Mouse (Mus musculus) liver, adult 2 months (tissue): Measurements from ENCODE around the gene Itgb2. TPM values are rescaled to one million over a fixed set of nuclear protein-coding genes. Genes with fewer than 3 reads are reported as not detected.

ENCODE experiments used
- DNase-seq: peaks from one replicate; pipeline ENCODE4 v3.0.0-alpha.2; 2011; ENCODE audit warnings: low read depth, low spot score; ENCODE audit errors: extremely low read depth
- H3K27ac ChIP-seq: fragments of 200-500 bp; replicated peaks from 2 replicates; pipeline ENCODE4 v1.5.1; 2012; ENCODE audit warnings: low read depth, mild to moderate bottlenecking, control low read depth, inconsistent platforms, low read length; ENCODE audit not compliant: insufficient read depth
- H3K27me3 ChIP-seq: fragments of 200-500 bp; 2 replicates; pipeline ENCODE4 v1.6.1; 2012; ENCODE audit warnings: mild to moderate bottlenecking, moderate library complexity, low read length, inconsistent platforms; ENCODE audit not compliant: control insufficient read depth, insufficient read depth
- H3K36me3 ChIP-seq: fragments of 200-500 bp; 2 replicates; pipeline ENCODE4 v1.6.1; 2012; ENCODE audit warnings: low read length, inconsistent platforms; ENCODE audit not compliant: control insufficient read depth, insufficient read depth
- H3K4me1 ChIP-seq: fragments of 200-500 bp; 2 replicates; pipeline ENCODE4 v1.6.1; 2011; ENCODE audit warnings: low read length; ENCODE audit not compliant: control insufficient read depth, insufficient read depth
- H3K4me3 ChIP-seq: fragments of 200-500 bp; 2 replicates; pipeline ENCODE4 v1.5.1; 2011; ENCODE audit warnings: low read depth, mild to moderate bottlenecking, control low read depth, low read length, moderate library complexity; ENCODE audit not compliant: insufficient read depth
- H3K79me2 ChIP-seq: fragments of 200-500 bp; 2 replicates; pipeline ENCODE4 v1.6.1; 2012; ENCODE audit warnings: inconsistent platforms, mild to moderate bottlenecking, low read length, moderate library complexity; ENCODE audit not compliant: control insufficient read depth, insufficient read depth
- H3K9ac ChIP-seq: fragments of 200-500 bp; 2 replicates; pipeline ENCODE4 v1.6.1; 2012; ENCODE audit warnings: low read depth, mild to moderate bottlenecking, control low read depth, inconsistent platforms, low read length
- CTCF ChIP-seq: fragments of 200-500 bp; IDR thresholded peaks from 2 replicates; pipeline ENCODE4 v1.5.1; 2011; ENCODE audit warnings: low read depth, low read length, control low read depth
- POLR2A ChIP-seq: fragments of 200-500 bp; IDR thresholded peaks from 2 replicates; pipeline ENCODE4 v1.6.1; 2011; ENCODE audit warnings: low read length, control low read depth; ENCODE audit not compliant: insufficient read depth; ENCODE audit errors: extremely low read depth
- WGBS: fragments of 180-500 bp; shearing (Covaris S2); methylation state at CpG from one replicate; pipeline ENCODE4 v1.1.7; 2018; 5-methylcytosine and 5-hydroxymethylcytosine counted together
- polyA plus RNA-seq: library from polyadenylated mRNA; depleted of rRNA; stranded (reverse); fragments of >200 nt; gene quantifications from 2 replicates; pipeline ENCODE4 v1.2.3, GENCODE M21; 2012
- total RNA-seq: library from RNA; depleted of rRNA; stranded (reverse); fragments of >200 nt; gene quantifications from 2 replicates; pipeline ENCODE4 v1.2.3, GENCODE M21; 2014

Itgb2 gene
- total and polyA plus RNA-seq, 2 experiments = 4.8 to 5.6 TPM

DNA sequence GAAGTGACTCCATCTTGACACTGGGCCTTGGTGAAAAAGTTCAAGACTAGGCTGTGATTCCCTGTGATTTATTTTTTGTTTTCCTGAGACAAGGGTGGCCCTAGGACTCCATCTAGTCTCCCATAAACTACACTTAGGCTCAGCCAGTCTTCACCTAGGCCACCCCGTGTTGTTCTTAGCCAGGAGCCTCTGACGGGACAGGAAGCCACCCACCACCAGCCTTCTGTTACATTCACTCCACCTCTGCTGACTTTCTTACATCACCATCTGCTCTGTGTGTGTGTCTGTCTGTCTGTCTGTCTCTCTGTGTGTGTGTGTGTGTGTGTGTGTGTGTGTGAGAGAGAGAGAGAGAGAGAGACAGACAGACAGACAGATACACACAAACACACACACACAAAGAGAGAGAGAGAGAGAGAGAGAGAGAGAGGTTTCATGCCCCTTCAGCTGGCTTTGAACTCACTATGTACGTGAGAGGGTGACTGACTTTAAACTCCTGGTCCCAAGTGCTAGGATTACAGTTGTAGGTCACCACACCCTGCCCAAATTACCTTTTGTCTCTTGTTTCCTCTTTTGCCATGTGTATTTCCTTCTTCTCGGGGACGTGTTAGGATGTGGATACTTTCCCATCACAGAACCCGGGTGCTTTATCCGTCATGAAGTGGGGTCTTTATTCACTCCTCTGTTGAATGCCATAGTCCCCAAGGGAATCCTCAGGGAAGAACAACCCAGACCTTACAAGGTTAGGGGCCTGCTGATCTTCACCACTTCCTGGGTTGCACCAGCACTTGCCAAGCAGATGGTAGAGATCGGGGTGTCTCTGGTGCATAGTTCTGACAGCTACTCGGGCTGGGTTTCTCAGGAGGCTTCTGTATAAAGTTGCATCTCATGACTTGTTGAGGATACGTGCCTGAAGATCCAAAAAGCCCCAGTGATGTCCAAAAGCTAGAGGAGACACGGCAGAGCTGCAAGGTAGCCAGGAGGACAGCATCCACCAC is 7.5 kb downstream of the Itgb2 start:
- TF ChIP-seq CTCF (no peak), POLR2A (no peak)
- Histone ChIP-seq H3K36me3 (no peaks in the 10 kb centered on the region), H3K4me3 (no peak overlapping the region), H3K79me2 (no peaks in the 10 kb centered on the region), H3K27me3 (no peaks in the 10 kb centered on the region), H3K4me1 (no peaks in the 10 kb centered on the region), H3K27ac (peak overlapping the region; percentile 10), H3K9ac (no peak overlapping the region)
- 88% methylated on average over 11 of the region's 11 CpGs for WGBS
- no peak for DNase-seq

GRCm38 (mm10) chr10:77539320-77539945 is 9.4 kb downstream of the Itgb2 start:
- Histone ChIP-seq H3K27me3 (no peaks in the 10 kb centered on the region), H3K4me1 (no peaks in the 10 kb centered on the region), H3K79me2 (no peaks in the 10 kb centered on the region), H3K36me3 (no peaks in the 10 kb centered on the region), H3K27ac (no peak overlapping the region), H3K4me3 (no peak overlapping the region), H3K9ac (no peak overlapping the region)
- no peak for TF ChIP-seq CTCF
- no peak for TF ChIP-seq POLR2A
- WGBS = 90% methylated on average over 7 of the region's 7 CpGs
- no peak for DNase-seq

DNA sequence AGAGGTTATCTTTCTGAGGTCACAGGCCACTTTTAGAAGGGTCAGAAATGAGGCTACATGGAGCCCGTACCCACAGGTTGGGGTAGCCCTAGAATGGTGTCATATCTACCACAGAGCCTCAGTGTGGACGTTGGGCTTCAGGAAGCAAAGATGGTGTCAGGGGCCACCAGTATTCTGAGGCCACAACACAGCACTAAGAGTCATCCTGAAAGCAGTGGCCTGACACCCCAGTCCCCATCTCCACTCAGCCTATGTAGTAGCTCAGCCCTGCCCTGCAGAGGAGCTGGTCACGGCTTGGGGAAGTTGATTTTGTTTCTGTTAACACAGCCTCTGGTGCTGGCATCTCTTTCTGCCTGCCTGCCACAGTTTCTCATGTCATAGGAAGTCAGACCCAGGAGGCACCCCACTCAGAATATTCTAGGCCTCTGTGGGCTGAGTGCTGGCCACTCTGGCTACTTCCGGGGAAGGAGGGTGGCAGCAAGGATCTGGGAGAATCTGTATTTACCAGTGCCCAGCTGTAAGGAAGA is 10.6 kb downstream of the Itgb2 start:
- no peak for DNase-seq
- WGBS = 89% methylated on average over 4 of the region's 4 CpGs
- Histone ChIP-seq H3K9ac (no peak overlapping the region), H3K27ac (no peak overlapping the region), H3K4me3 (no peak overlapping the region), H3K36me3 (no peaks in the 10 kb centered on the region), H3K4me1 (no peaks in the 10 kb centered on the region), H3K27me3 (no peaks in the 10 kb centered on the region), H3K79me2 (no peaks in the 10 kb centered on the region)
- TF ChIP-seq CTCF (no peak), POLR2A (no peak)

GRCm38 (mm10) chr10:77541864-77542666 is 12.0 kb downstream of the Itgb2 start:
- no peaks in the 10 kb centered on the region for H3K79me2 ChIP-seq
- 87% methylated on average over 10 of the region's 10 CpGs for WGBS
- no peak for DNase-seq
- TF ChIP-seq POLR2A (no peak), CTCF (no peak)
- H3K4me1 ChIP-seq = no peaks in the 10 kb centered on the region
- no peaks in the 10 kb centered on the region for H3K36me3 ChIP-seq
- H3K27ac ChIP-seq = no peak overlapping the region
- no peak overlapping the region for H3K9ac ChIP-seq
- H3K27me3 ChIP-seq = no peaks in the 10 kb centered on the region
- no peak overlapping the region for H3K4me3 ChIP-seq

GRCm38 (mm10) chr10:77543226-77543625 is 13.2 kb downstream of the Itgb2 start:
- Histone ChIP-seq H3K27me3 (no peaks in the 10 kb centered on the region), H3K36me3 (no peaks in the 10 kb centered on the region), H3K4me1 (no peaks in the 10 kb centered on the region), H3K79me2 (no peaks in the 10 kb centered on the region), H3K4me3 (no peak overlapping the region), H3K9ac (no peak overlapping the region), H3K27ac (no peak overlapping the region)
- WGBS = 49% methylated on average over 7 of the region's 7 CpGs
- TF ChIP-seq POLR2A (no peak), CTCF (peak; percentile 65)
- peak; percentile 55 for DNase-seq
